In the genomic region with DNA sequence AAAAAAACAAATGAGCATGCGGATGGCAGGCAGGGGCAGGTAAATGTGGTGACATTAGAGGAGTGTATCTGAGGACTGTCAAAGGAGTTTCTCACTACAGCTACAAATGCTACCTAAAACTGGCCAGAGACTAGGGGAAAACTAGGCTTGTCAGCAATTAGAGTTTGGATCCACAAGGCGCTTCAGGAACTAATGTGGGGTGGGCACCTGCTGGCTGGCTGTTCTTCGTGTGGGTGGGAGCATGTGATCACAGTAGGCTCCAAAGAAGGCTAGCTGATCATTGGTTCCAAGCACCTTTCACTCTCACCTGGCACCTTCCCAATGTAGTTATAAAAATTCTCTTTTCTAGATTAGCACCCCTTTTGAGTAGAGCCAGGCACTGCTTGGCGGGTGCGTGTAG, we compare ENCODE assay signal across 8 mouse cellular contexts. TPM values are rescaled to one million over a fixed set of nuclear protein-coding genes. Genes with fewer than 3 reads are reported as not detected.
A peak's percentile ranks its signal among the peaks of the same experiment; 100 is the strongest.
DNase-seq lines count a peak whose midpoint lies in the region; ATAC-seq lines count a peak whose summit lies in the region.

No protein-coding gene starts in this region.

- no peak overlapping the region for H3K27ac ChIP-seq in heart, embryonic 16.5 days (ENCODE audit: low read length)
- H3K27ac ChIP-seq in hindbrain, embryonic 12.5 days: no peak overlapping the region
- peak overlapping the region; percentile 85 for H3K27ac ChIP-seq in midbrain, embryonic 15.5 days

- peak overlapping the region; percentile 70 for H3K4me3 ChIP-seq in heart, embryonic 16.5 days (ENCODE audit: low read length)
- H3K4me3 ChIP-seq in hindbrain, embryonic 12.5 days: peak overlapping the region; percentile 57
- H3K4me3 ChIP-seq in midbrain, embryonic 15.5 days: peak overlapping the region; percentile 74

- ATAC-seq in heart, embryonic 16.5 days (replicated peaks; ENCODE audit: extremely low read depth, insufficient read depth, low FRiP score): no peak
- no peak for ATAC-seq in hindbrain, embryonic 12.5 days (ENCODE audit: low FRiP score)
- ATAC-seq in midbrain, embryonic 15.5 days (replicated peaks): peak; percentile 5; the same call in 1 of the 2 replicates

- WGBS in heart, embryonic 16.5 days: 22% methylated on average over 5 of the region's 5 CpGs
- WGBS in hindbrain, embryonic 12.5 days: 9% methylated on average over 5 of the region's 5 CpGs
- WGBS in midbrain, embryonic 15.5 days: 11% methylated on average over 5 of the region's 5 CpGs

- H3K4me1 ChIP-seq in heart, embryonic 16.5 days (ENCODE audit: control insufficient read depth, insufficient read depth, low read length): 0 out of 2 replicates have a peak, but pooled peaks cover 4% of the 10 kb centered on the region
- H3K4me1 ChIP-seq in hindbrain, embryonic 12.5 days: peaks cover 9% of the 10 kb centered on the region
- peaks cover 7% of the 10 kb centered on the region for H3K4me1 ChIP-seq in midbrain, embryonic 15.5 days

- H3K36me3 ChIP-seq in heart, embryonic 16.5 days (ENCODE audit: control insufficient read depth, insufficient read depth): no peaks in the 10 kb centered on the region
- H3K36me3 ChIP-seq in hindbrain, embryonic 12.5 days: no peaks in the 10 kb centered on the region
- no peaks in the 10 kb centered on the region for H3K36me3 ChIP-seq in midbrain, embryonic 15.5 days (replicated peaks)

- H3K4me2 ChIP-seq in heart, embryonic 16.5 days (ENCODE audit: low read depth, low read length): peak overlapping the region; percentile 97
- H3K4me2 ChIP-seq in hindbrain, embryonic 12.5 days (replicated peaks): peak overlapping the region; percentile 90
- H3K4me2 ChIP-seq in midbrain, embryonic 15.5 days: peak overlapping the region; percentile 98

- intact Hi-C loops in heart, postnatal 25 days (cut with DNase I): no loop called here

- H3K9ac ChIP-seq in heart, embryonic 16.5 days (ENCODE audit: low read length): peak overlapping the region; percentile 78
- H3K9ac ChIP-seq in hindbrain, embryonic 12.5 days: peak overlapping the region; percentile 81
- H3K9ac ChIP-seq in midbrain, embryonic 15.5 days: peak overlapping the region; percentile 71; the same call in 1 of the 2 replicates

- H3K9me3 ChIP-seq in heart, embryonic 16.5 days (replicated peaks; ENCODE audit: control insufficient read depth, low read length): no peaks in the 10 kb centered on the region
- no peaks in the 10 kb centered on the region for H3K9me3 ChIP-seq in hindbrain, embryonic 12.5 days (replicated peaks)
- H3K9me3 ChIP-seq in midbrain, embryonic 15.5 days: no peaks in the 10 kb centered on the region

- DNase-seq in heart, postnatal 25 days (ENCODE audit: low spot score): no peak
- peak; percentile 13 for DNase-seq in R1 (ENCODE audit: low read depth, low spot score)
- DNase-seq in ovary, adult 18-20 months (ENCODE audit: low spot score): no peak
- DNase-seq in c-Kit-positive CD71-positive TER-119-positive erythroid progenitor cells, embryonic 14.5 days (ENCODE audit: low spot score): no peak
- DNase-seq in cerebellum, postnatal 25 days: no peak

- peaks cover 14% of the 10 kb centered on the region for H3K27me3 ChIP-seq in heart, embryonic 16.5 days (ENCODE audit: control insufficient read depth, insufficient read depth, low read length)
- H3K27me3 ChIP-seq in hindbrain, embryonic 12.5 days: peaks cover 44% of the 10 kb centered on the region
- peaks cover 17% of the 10 kb centered on the region for H3K27me3 ChIP-seq in midbrain, embryonic 15.5 days (replicated peaks)

RNA-seq across cellular contexts. Expression of gene Bmper, which starts 0.9 kb away (rescaled TPM):
- 6.0 and 8.5 TPM in 2 replicates for polyA plus RNA-seq in heart, embryonic 16.5 days (2015; fragmentation: Nextera tagmentation; extraction: Ambion mirVana)
- 1 to 10 TPM; 3.6 to 5.1 TPM for total RNA-seq in heart, postnatal 25 days (2021)
- 9.7 and 11.1 TPM in 2 replicates for polyA plus RNA-seq in hindbrain, embryonic 12.5 days (2016; fragmentation: Nextera tagmentation; extraction: Ambion mirVana)
- 7.1 and 7.7 TPM in 2 replicates for polyA plus RNA-seq in midbrain, embryonic 15.5 days (2015; fragmentation: Nextera tagmentation; extraction: Ambion mirVana)
